Mouse (Mus musculus) intestine, embryonic 14.5 days (tissue): ENCODE measurements around the gene Rxra. TPM values are rescaled to one million over a fixed set of nuclear protein-coding genes. Genes with fewer than 3 reads are reported as not detected.
A peak's percentile ranks its signal among the peaks of the same experiment; 100 is the strongest.

ENCODE experiments used
- ATAC-seq: fragments of 200-750 bp; cut with Nextera tagmentation; replicated peaks from 2 replicates; pipeline ENCODE4 v1.8.0; 2017; ENCODE audit warnings: low read depth, moderate number of reproducible peaks, moderate TSS enrichment, moderate library complexity; ENCODE audit not compliant: low FRiP score, low TSS enrichment
- DNase-seq: peaks from one replicate; pipeline ENCODE4 v3.0.0-alpha.2; 2018; ENCODE audit warnings: low spot score
- H3K27ac ChIP-seq: fragments of 300-500 bp; sonication (generic); 2 replicates; pipeline ENCODE4 v1.5.1; 2014; ENCODE audit warnings: low read depth, mild to moderate bottlenecking, control low read depth
- H3K27me3 ChIP-seq: fragments of 300-500 bp; sonication (generic); replicated peaks from 2 replicates; pipeline ENCODE4 v1.6.1; 2014; ENCODE audit warnings: low read length, control low read depth; ENCODE audit not compliant: control insufficient read depth, insufficient read depth
- H3K36me3 ChIP-seq: fragments of 300-500 bp; sonication (generic); 2 replicates; pipeline ENCODE4 v1.6.1; 2014; ENCODE audit warnings: low read length, control low read depth; ENCODE audit not compliant: control insufficient read depth, insufficient read depth
- H3K4me1 ChIP-seq: fragments of 300-500 bp; sonication (generic); replicated peaks from 2 replicates; pipeline ENCODE4 v1.6.1; 2014; ENCODE audit warnings: low read length, control low read depth, mixed read lengths; ENCODE audit not compliant: control insufficient read depth, insufficient read depth
- H3K4me2 ChIP-seq: fragments of 300-500 bp; sonication (generic); 2 replicates; pipeline ENCODE4 v1.6.1; 2014; ENCODE audit warnings: low read length
- H3K4me3 ChIP-seq: fragments of 300-500 bp; sonication (generic); 2 replicates; pipeline ENCODE4 v1.5.1; 2014; ENCODE audit warnings: low read depth, low read length, control low read depth, mixed read lengths
- H3K9ac ChIP-seq: fragments of 300-500 bp; sonication (generic); 2 replicates; pipeline ENCODE4 v1.6.1; 2014; ENCODE audit warnings: mild to moderate bottlenecking, low read length
- H3K9me3 ChIP-seq: fragments of 300-500 bp; sonication (generic); 2 replicates; pipeline ENCODE4 v1.6.1; 2016; ENCODE audit warnings: low read length, control low read depth; ENCODE audit not compliant: control insufficient read depth
- WGBS: fragments of 180-500 bp; shearing (Covaris S2); extraction: QIAGEN DNeasy Blood & Tissue Kit; methylation state at CpG from one replicate; pipeline ENCODE4 v1.1.7; 2014; 5-methylcytosine and 5-hydroxymethylcytosine counted together
- polyA plus RNA-seq: library from polyadenylated mRNA; unstranded; fragments of >200 nt; fragmentation: Nextera tagmentation; extraction: Ambion mirVana; gene quantifications from 2 replicates; pipeline ENCODE4 v1.2.1, GENCODE M21; 2014

Rxra gene
- polyA plus RNA-seq, 1 experiment from 2014 or later, result 8.3 TPM

DNA sequence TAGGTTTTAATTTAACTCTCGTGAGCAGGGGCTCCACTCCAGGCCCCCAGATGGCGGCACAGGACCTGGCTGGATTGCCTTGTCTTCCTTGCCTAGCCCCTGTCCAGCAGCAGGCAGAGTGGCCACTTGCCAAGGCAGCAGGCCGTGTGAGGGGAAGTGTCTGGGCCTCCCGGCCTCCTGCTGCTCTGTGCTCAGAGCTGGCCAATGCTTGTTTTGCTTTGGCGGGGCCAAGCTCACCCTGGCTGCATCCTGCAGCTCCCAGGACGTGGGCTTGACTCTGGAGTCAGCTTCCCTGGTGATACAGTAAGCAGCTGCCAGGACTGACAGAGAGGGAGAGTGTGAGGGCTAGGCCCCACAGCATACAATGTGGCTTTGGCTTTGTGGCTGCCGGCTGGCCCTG is 23.3 kb downstream of the Rxra start:
- no peak for DNase-seq

DNA sequence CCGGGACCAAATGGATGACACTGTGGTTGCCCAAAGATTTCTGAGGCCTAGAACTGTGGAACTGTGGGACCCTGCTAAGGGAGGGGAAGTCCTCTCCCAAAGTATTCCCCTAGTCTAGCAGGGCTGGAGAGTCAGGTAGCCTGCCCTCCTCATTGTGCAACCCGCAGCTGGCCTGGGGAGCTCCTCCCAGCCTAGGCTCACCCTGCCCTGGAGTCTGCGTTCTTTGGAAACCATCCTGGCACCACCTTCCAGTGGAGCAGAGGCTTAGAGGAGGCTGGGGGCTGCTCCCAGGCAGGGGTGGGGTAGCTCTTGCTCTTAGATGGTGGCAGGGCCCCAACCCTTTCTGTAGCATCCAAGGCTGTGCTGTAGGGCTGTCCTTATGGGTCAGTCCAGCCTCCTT is 26.0 kb downstream of the Rxra start:
- 76% methylated on average over 3 of the region's 3 CpGs for WGBS
- no peak for ATAC-seq
- H3K9ac ChIP-seq, result no peak overlapping the region
- peaks cover 57% of the 10 kb centered on the region for H3K4me1 ChIP-seq
- no peaks in the 10 kb centered on the region for H3K9me3 ChIP-seq
- no peaks in the 10 kb centered on the region for H3K27me3 ChIP-seq
- H3K4me2 ChIP-seq, result no peak overlapping the region
- no peaks in the 10 kb centered on the region for H3K36me3 ChIP-seq
- no peak overlapping the region for H3K4me3 ChIP-seq
- DNase-seq, result no peak
- 0 out of 2 replicates have a peak overlapping the region, but pooled peaks have one; percentile 67 for H3K27ac ChIP-seq

More for the DNA sequence above, 23.3 kb downstream of the Rxra start:
- Histone ChIP-seq H3K27ac (peak overlapping the region; percentile 70), H3K9ac (no peak overlapping the region), H3K27me3 (no peaks in the 10 kb centered on the region), H3K36me3 (no peaks in the 10 kb centered on the region), H3K4me1 (peaks cover 57% of the 10 kb centered on the region), H3K4me3 (no peak overlapping the region), H3K4me2 (0 out of 2 replicates have a peak overlapping the region, but pooled peaks have one; percentile 20), H3K9me3 (no peaks in the 10 kb centered on the region)
- ATAC-seq, result peak; percentile 16; the same call in 1 of the 2 replicates
- WGBS, result 11% methylated on average over 7 of the region's 7 CpGs

DNA sequence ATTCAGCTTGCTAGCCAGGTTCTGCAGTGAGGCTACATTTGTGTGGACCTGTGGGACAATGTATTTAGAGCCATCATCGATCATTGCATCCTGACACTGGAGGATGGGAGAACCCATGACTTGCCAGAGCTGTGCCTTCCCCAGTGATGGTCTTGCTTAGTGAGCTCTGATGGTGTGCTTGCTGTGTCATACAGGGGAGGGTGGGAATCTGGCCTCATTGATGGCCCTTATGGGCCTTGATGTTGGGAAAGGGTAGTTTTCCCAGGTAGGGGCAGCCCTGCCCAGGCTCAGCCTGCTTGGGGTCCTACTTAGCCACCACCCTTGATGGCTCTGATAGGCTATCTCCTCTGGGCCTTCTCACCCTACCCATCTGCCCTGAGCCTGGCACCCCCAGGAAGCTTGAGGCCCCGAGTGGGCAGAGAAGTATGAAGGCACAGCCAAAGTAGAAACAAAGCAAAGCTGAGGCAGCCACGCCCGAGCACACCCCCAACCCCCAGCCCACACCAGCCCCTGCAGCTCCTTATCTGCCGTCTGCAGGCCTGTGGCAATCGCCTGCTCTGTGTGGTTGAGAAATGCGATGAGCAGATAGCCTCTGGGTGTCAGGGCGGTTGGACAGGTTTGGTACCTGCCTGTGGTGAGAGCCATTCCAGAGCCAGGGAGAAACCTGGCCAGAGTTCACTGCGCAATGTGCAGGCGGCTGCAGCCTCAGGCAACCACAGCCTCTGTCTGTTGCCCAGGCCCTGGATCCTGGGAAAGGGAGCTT is 26.8 kb downstream of the Rxra start:
- H3K9ac ChIP-seq, result no peak overlapping the region
- no peak overlapping the region for H3K4me2 ChIP-seq
- 54% methylated on average over 10 of the region's 10 CpGs for whole genome bisulfite sequencing

DNA sequence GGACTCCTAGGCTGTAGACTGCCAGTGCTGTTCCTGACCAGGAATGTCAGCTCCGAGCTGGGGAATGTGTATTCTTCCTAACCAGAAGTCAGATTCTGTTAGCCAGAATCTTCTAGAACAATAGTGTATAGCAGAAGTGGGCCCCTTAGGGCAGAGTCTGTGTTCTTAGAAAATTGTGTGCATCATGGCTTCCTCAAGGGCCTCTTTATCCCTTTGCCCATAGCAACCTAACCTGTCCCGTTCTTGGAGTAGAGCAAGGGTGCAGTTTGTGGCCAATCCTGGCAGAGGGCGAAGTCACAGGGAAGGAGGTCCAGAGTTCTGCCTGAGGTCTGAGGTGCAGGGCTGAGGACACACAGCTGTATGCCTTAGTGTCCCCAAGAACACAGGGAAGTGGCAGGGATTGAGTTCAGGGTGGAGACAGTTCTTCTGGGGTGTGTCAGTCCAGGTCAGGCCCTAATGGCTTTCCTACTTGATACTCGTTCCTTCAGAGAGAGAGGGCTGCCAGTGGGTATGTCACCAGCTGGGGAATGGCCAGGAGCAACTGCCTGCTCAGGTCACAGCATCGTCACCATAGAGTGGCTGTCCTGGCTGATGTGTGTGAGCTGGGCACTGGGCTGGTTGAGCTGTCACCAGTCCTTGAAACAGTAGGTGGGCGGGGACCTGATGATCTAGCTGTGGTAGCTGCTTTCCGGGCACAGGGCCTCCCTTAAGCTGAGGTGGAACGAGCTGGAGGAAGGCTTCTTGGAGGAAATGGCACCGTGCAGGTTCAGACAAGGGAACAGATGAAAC is 27.8 kb downstream of the Rxra start:
- Histone ChIP-seq H3K27me3 (no peaks in the 10 kb centered on the region), H3K9ac (no peak overlapping the region), H3K36me3 (no peaks in the 10 kb centered on the region), H3K4me2 (no peak overlapping the region), H3K27ac (peak overlapping the region; percentile 67; the same call in 1 of the 2 replicates), H3K4me3 (no peak overlapping the region), H3K4me1 (peaks cover 39% of the 10 kb centered on the region), H3K9me3 (no peaks in the 10 kb centered on the region)
- DNase-seq (no peak), ATAC-seq (no peak)
- 54% methylated on average over 9 of the region's 9 CpGs for WGBS

More for the DNA sequence above, 26.8 kb downstream of the Rxra start:
- H3K9me3 ChIP-seq, result no peaks in the 10 kb centered on the region
- no peak for DNase-seq
- peak overlapping the region; percentile 67; the same call in 1 of the 2 replicates for H3K27ac ChIP-seq
- H3K4me3 ChIP-seq, result no peak overlapping the region
- H3K36me3 ChIP-seq, result no peaks in the 10 kb centered on the region
- H3K4me1 ChIP-seq, result peaks cover 49% of the 10 kb centered on the region
- no peaks in the 10 kb centered on the region for H3K27me3 ChIP-seq
- peak; percentile 57 for ATAC-seq

- H3K9me3 ChIP-seq, result no peaks in the 10 kb centered on the region
- H3K27me3 ChIP-seq, result no peaks in the 10 kb centered on the region
- no peaks in the 10 kb centered on the region for H3K36me3 ChIP-seq
- 89% methylated on average over 3 of the region's 3 CpGs for WGBS
- H3K4me1 ChIP-seq, result peaks cover 33% of the 10 kb centered on the region
- no peak for ATAC-seq
- DNase-seq, result no peak
- no peak overlapping the region for H3K4me3 ChIP-seq
- no peak overlapping the region for H3K9ac ChIP-seq
- no peak overlapping the region for H3K27ac ChIP-seq
- no peak overlapping the region for H3K4me2 ChIP-seq
Observed at GRCm38 (mm10) chr2:27704641-27705040, 28.4 kb downstream of the Rxra start.

- H3K9me3 ChIP-seq, result no peaks in the 10 kb centered on the region
- H3K27me3 ChIP-seq, result no peaks in the 10 kb centered on the region
- H3K27ac ChIP-seq, result no peak overlapping the region
- no peak overlapping the region for H3K4me2 ChIP-seq
- no peak overlapping the region for H3K4me3 ChIP-seq
- no peak overlapping the region for H3K9ac ChIP-seq
- ATAC-seq, result no peak
- DNase-seq, result no peak
- no peaks in the 10 kb centered on the region for H3K36me3 ChIP-seq
- WGBS, result 44% methylated on average over 3 of the region's 3 CpGs
- peaks cover 28% of the 10 kb centered on the region for H3K4me1 ChIP-seq
Observed at GRCm38 (mm10) chr2:27710871-27711382, 34.7 kb downstream of the Rxra start.

DNA sequence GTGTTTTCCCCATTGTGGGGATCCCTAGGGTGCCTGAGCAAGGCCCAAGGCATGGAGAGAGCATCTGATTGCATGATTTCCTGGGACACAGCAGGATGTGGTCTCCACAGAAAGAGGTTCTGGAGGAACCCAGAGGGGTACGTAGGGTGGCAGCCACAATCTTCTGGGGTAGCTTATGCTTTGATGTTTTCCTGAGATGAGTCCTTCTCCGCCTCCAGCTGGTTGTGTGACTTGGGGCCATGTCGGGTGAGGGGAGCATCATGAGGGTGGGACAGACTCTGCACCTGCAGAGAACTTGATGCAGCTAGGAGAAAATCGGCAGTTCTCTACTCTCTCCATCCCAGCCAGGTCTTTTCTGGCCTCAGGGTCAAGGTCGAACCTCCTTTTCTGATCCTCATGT is 36.4 kb downstream of the Rxra start:
- Histone ChIP-seq H3K9ac (no peak overlapping the region), H3K4me1 (peaks cover 35% of the 10 kb centered on the region), H3K27me3 (no peaks in the 10 kb centered on the region), H3K36me3 (no peaks in the 10 kb centered on the region), H3K4me3 (no peak overlapping the region), H3K9me3 (no peaks in the 10 kb centered on the region), H3K4me2 (no peak overlapping the region), H3K27ac (no peak overlapping the region)
- ATAC-seq, result no peak
- WGBS, result 79% methylated on average over 5 of the region's 5 CpGs
- DNase-seq, result no peak

DNA sequence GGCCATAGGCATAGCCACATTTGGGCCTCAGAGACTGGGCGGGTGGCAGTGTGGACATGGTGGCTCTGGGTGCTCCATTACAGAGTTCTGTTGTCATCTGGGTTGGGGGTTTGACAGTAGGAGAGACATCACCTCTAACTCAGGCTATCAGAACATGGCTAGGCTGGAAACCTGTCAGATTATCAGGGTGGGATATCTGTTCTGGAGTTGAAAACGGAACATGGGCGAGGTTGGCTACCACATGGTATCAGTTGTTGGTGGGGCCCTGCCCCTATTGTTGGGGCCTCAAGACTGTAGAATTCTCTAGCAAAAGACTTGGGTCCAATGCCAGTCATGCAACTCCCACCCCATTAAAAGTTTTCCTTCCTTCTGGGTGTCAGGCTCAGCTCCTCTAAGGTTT is 37.1 kb downstream of the Rxra start:
- Histone ChIP-seq H3K9me3 (no peaks in the 10 kb centered on the region), H3K9ac (no peak overlapping the region), H3K4me1 (peaks cover 43% of the 10 kb centered on the region), H3K4me3 (no peak overlapping the region), H3K27me3 (no peaks in the 10 kb centered on the region), H3K27ac (no peak overlapping the region), H3K4me2 (no peak overlapping the region), H3K36me3 (no peaks in the 10 kb centered on the region)
- 95% methylated on average over 3 of the region's 3 CpGs for WGBS
- ATAC-seq (no peak), DNase-seq (no peak)
